Mouse (Mus musculus): ENCODE measurements at regions not wholly inside any gene's neighbourhood (a gene's known extent, or its start where the extent isn't known, plus 50 kb on each side); places are given as distances from the start of the nearest gene placed in this dataset.

DNA sequence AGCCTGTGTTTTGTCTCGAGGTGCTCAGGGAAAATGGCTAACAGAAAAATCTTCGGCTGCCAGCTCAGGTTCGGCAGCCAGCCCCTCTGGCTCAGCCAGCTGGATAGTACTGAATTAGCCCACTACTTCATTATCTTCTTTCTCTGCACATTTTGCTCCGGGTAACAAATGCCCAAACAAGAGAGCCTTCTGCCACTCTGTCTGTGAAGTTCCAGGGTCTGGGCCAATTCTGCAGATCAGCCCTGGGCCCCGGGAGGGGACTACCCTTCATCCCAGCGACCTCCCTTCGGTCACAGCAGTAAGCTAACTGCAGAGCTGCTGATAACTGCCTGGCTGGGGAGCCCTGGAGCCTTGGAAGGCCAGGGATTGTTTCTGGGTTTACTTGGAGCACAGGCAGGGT, 119.6 kb upstream of the Ofcc1 start:
- no peak for DNase-seq (ENCODE audit: low read depth, low spot score)

GRCm38 (mm10) chr13:40472683-40473082, 111.4 kb upstream of the Ofcc1 start:
- DNase-seq (ENCODE audit: low read depth, low spot score) = no peak

DNA sequence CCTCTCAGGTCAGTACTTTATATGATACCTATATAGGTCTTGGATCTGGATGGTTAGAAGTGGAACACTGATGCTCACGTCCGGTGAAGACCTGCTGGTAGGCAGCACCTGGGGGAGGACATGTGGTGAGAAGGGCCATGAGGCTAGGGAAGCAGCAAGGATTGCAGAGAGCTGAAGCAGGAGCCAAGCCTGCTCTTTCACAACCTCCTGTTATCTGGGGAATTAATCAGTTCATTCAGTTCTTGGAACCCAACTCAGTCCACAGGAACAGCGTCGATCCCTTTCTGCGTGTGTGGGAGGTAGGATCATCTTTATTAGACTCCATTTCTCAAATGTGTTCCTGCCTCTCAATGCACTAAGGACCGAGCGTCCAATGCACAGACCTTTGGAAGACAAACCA, 107.9 kb upstream of the Ofcc1 start:
- DNase-seq (ENCODE audit: low read depth, low spot score) = no peak

DNA sequence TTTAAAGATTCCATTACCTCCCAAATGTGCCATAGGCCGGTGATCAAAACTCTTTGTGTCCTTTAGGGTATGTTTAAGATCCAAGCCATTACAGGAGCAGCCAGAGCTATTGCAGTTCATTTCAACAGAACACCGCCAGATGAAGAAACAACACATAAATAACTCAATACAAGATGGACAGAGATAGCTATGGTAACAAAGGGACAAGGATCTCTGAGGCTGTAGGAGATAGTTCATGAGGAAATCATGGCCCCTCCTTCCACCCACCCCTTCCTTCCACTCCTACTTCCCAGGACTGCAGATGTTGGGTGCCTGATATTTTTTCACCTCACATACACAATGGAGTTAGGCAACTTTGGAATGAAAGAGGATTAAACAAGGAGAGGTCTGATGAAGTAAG, 92.1 kb upstream of the Ofcc1 start:
- DNase-seq (ENCODE audit: low read depth, low spot score) = no peak

DNA sequence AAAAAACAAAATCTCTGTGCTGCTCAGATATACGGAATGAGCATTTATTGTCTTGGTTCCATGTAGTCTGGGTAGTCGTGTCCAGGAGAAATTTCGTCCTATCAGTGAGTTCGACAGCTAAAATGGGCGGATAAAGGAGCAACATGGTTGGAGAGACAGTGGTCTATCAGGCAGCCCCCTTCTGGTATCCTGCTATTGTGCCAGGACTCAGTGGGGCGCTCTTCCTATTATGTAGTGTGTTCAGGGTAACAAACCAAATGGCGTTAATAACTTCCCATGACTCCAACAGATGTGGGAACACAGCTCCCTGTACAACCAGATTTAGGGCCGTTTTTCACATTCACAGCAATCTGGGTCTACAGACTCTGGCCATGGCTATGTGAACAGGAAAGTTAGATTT, 68.6 kb upstream of the Ofcc1 start:
- DNase-seq (ENCODE audit: low read depth, low spot score) = no peak

DNA sequence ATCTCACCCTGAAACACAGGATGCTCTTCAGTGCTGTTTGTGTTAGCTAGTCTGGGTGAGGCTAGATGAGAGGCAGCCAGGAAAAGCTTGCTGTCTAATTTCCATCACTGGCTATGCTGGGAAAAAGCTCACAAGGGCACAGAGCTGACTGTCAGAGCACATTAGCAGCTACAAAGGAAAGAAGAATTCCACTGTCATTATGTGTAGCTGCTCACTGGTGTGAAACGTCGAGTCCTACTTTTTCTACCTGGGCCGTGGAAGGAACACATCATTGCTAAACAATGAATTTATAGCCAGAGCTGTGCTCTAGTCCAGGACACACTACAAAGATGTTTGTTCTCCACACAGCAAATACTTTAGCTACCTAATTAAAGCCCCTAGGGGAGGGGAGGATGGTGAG, 61.8 kb upstream of the Ofcc1 start:
- no peak for DNase-seq (ENCODE audit: low read depth, low spot score)

GRCm38 (mm10) chr13:40417856-40418255, 56.6 kb upstream of the Ofcc1 start:
- DNase-seq (ENCODE audit: low read depth, low spot score) = no peak

DNA sequence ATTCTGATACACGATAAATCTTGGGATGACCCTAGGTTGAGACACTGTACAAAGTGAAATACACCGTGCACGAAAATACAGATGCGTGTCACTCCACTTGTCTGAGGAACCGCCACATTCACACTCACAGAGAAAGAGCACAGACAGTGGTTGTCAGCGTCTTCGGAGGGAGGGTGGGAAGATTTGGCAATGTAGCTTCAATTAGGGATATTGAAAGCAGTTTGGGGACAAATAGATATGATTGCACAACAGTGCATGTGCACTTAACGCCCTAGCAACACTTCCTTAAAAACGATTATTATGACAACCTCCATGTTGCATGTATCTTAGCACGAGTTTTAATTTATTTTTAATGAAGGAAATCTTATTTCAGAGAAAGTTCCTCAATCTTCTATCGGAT, 51.8 kb upstream of the Ofcc1 start:
- no peak for DNase-seq (ENCODE audit: low read depth, low spot score)
